Mouse (Mus musculus) forebrain, embryonic 12.5 days (tissue): ENCODE data around the gene Cmip. TPM values are rescaled to one million over a fixed set of nuclear protein-coding genes. Genes with fewer than 3 reads are reported as not detected.

Source experiments
- ATAC-seq: fragments of 200-750 bp; cut with Nextera tagmentation; 2 replicates; pipeline ENCODE4 v1.8.0; 2017; ENCODE audit warnings: moderate TSS enrichment; ENCODE audit not compliant: low FRiP score
- H3K27ac ChIP-seq: fragments of 300-500 bp; sonication (generic); 2 replicates; pipeline ENCODE4 v1.5.1; 2016; ENCODE audit warnings: mild to moderate bottlenecking
- H3K27me3 ChIP-seq: fragments of 300-500 bp; sonication (generic); 2 replicates; pipeline ENCODE4 v1.6.1; 2016; ENCODE audit warnings: mild to moderate bottlenecking
- H3K36me3 ChIP-seq: fragments of 300-500 bp; sonication (generic); replicated peaks from 2 replicates; pipeline ENCODE4 v1.6.1; 2016; ENCODE audit warnings: mild to moderate bottlenecking
- H3K4me1 ChIP-seq: fragments of 300-500 bp; sonication (generic); 2 replicates; pipeline ENCODE4 v1.6.1; 2016
- H3K4me2 ChIP-seq: fragments of 300-500 bp; sonication (generic); 2 replicates; pipeline ENCODE4 v1.6.1; 2016; ENCODE audit warnings: mild to moderate bottlenecking, moderate library complexity
- H3K4me3 ChIP-seq: fragments of 300-500 bp; sonication (generic); replicated peaks from 2 replicates; pipeline ENCODE4 v1.5.1; 2016; ENCODE audit warnings: mild to moderate bottlenecking
- H3K9ac ChIP-seq: fragments of 300-500 bp; sonication (generic); 2 replicates; pipeline ENCODE4 v1.6.1; 2016; ENCODE audit warnings: mild to moderate bottlenecking
- H3K9me3 ChIP-seq: fragments of 300-500 bp; sonication (generic); 2 replicates; pipeline ENCODE4 v1.6.1; 2016
- WGBS: fragments of 180-500 bp; shearing (Covaris S2); methylation state at CpG from one replicate; pipeline ENCODE4 v1.1.7; 2016; 5-methylcytosine and 5-hydroxymethylcytosine counted together
- polyA plus RNA-seq: library from polyadenylated mRNA; unstranded; fragments of >200 nt; fragmentation: Nextera tagmentation; extraction: Ambion mirVana; gene quantifications from 2 replicates; pipeline ENCODE4 v1.2.1, GENCODE M21; 2016

The Cmip gene
- polyA plus RNA-seq, 1 experiment from 2014 or later, result 30.5 TPM

- no peak overlapping the region for H3K27ac ChIP-seq
- H3K36me3 ChIP-seq, result peaks cover 86% of the 10 kb centered on the region
- 92% methylated on average over 14 of the region's 14 CpGs for WGBS
These were observed 197.8 kb downstream of the Cmip start for GRCm38 (mm10) chr8:117454516-117455116.

GRCm38 (mm10) chr8:117455701-117456100, 198.8 kb downstream of the Cmip start:
- WGBS, result 91% methylated on average over 6 of the region's 6 CpGs
- ATAC-seq, result no peak
- H3K36me3 ChIP-seq, result peaks cover 75% of the 10 kb centered on the region

More at GRCm38 (mm10) chr8:117454516-117455116, 197.8 kb downstream of the Cmip start:
- H3K4me2 ChIP-seq, result no peak overlapping the region
- H3K9me3 ChIP-seq, result no peaks in the 10 kb centered on the region
- no peaks in the 10 kb centered on the region for H3K27me3 ChIP-seq
- ATAC-seq, result no peak
- no peak overlapping the region for H3K4me3 ChIP-seq
- H3K4me1 ChIP-seq, result peaks cover 7% of the 10 kb centered on the region; the same call in 1 of the 2 replicates
- no peak overlapping the region for H3K9ac ChIP-seq

GRCm38 (mm10) chr8:117458440-117458839, 201.6 kb downstream of the Cmip start:
- 72% methylated on average over 5 of the region's 5 CpGs for WGBS
- H3K4me1 ChIP-seq, result peaks cover 7% of the 10 kb centered on the region; the same call in 1 of the 2 replicates
- H3K9ac ChIP-seq, result no peak overlapping the region
- peaks cover 51% of the 10 kb centered on the region for H3K36me3 ChIP-seq
- no peak overlapping the region for H3K4me2 ChIP-seq
- H3K27me3 ChIP-seq, result no peaks in the 10 kb centered on the region
- H3K4me3 ChIP-seq, result no peak overlapping the region
- ATAC-seq, result no peak
- no peaks in the 10 kb centered on the region for H3K9me3 ChIP-seq
- H3K27ac ChIP-seq, result no peak overlapping the region

More at GRCm38 (mm10) chr8:117455701-117456100, 198.8 kb downstream of the Cmip start:
- no peak overlapping the region for H3K9ac ChIP-seq
- no peaks in the 10 kb centered on the region for H3K9me3 ChIP-seq
- H3K27ac ChIP-seq, result no peak overlapping the region
- H3K4me3 ChIP-seq, result no peak overlapping the region
- no peak overlapping the region for H3K4me2 ChIP-seq
- H3K27me3 ChIP-seq, result no peaks in the 10 kb centered on the region
- H3K4me1 ChIP-seq, result peaks cover 9% of the 10 kb centered on the region; the same call in 1 of the 2 replicates

- Histone ChIP-seq H3K27ac (0 out of 2 replicates have a peak overlapping the region, but pooled peaks have one; percentile 19), H3K9me3 (no peaks in the 10 kb centered on the region), H3K4me1 (peaks cover 4% of the 10 kb centered on the region), H3K27me3 (no peaks in the 10 kb centered on the region), H3K4me2 (no peak overlapping the region), H3K9ac (no peak overlapping the region), H3K36me3 (peaks cover 7% of the 10 kb centered on the region), H3K4me3 (no peak overlapping the region)
- no peak for ATAC-seq
- 71% methylated on average over 11 of the region's 11 CpGs for WGBS
These were observed 205.9 kb downstream of the Cmip start for GRCm38 (mm10) chr8:117462701-117463284.

- ATAC-seq, result no peak
- Histone ChIP-seq H3K27me3 (no peaks in the 10 kb centered on the region), H3K9me3 (no peaks in the 10 kb centered on the region), H3K36me3 (no peaks in the 10 kb centered on the region), H3K4me2 (no peak overlapping the region), H3K9ac (no peak overlapping the region), H3K4me3 (no peak overlapping the region), H3K4me1 (peaks cover 4% of the 10 kb centered on the region), H3K27ac (no peak overlapping the region)
- 96% methylated on average over 6 of the region's 6 CpGs for WGBS
These were observed 207.7 kb downstream of the Cmip start for GRCm38 (mm10) chr8:117464525-117464924.

- no peak overlapping the region for H3K4me3 ChIP-seq
- H3K27ac ChIP-seq, result 0 out of 2 replicates have a peak overlapping the region, but pooled peaks have one; percentile 9
- H3K4me2 ChIP-seq, result no peak overlapping the region
- WGBS, result 49% methylated on average over 5 of the region's 5 CpGs
- no peaks in the 10 kb centered on the region for H3K27me3 ChIP-seq
- peaks cover 9% of the 10 kb centered on the region for H3K4me1 ChIP-seq
- ATAC-seq, result peak; percentile 64; the same call in 1 of the 2 replicates
- H3K9ac ChIP-seq, result no peak overlapping the region
- no peaks in the 10 kb centered on the region for H3K9me3 ChIP-seq
- H3K36me3 ChIP-seq, result no peaks in the 10 kb centered on the region
These were observed 208.4 kb downstream of the Cmip start for GRCm38 (mm10) chr8:117465250-117465649.

GRCm38 (mm10) chr8:117467466-117467865, 210.6 kb downstream of the Cmip start:
- ATAC-seq, result no peak
- WGBS, result 88% methylated on average over 10 of the region's 10 CpGs
- Histone ChIP-seq H3K9ac (no peak overlapping the region), H3K4me2 (no peak overlapping the region), H3K4me3 (no peak overlapping the region), H3K27me3 (no peaks in the 10 kb centered on the region), H3K36me3 (no peaks in the 10 kb centered on the region), H3K4me1 (peaks cover 18% of the 10 kb centered on the region), H3K9me3 (no peaks in the 10 kb centered on the region), H3K27ac (no peak overlapping the region)

GRCm38 (mm10) chr8:117469431-117470341, 212.8 kb downstream of the Cmip start:
- H3K4me3 ChIP-seq, result peak overlapping the region; percentile 23
- peak overlapping the region; percentile 65 for H3K27ac ChIP-seq
- peak overlapping the region; percentile 47 for H3K4me2 ChIP-seq
- peak overlapping the region; percentile 46; the same call in 1 of the 2 replicates for H3K9ac ChIP-seq
- H3K36me3 ChIP-seq, result no peaks in the 10 kb centered on the region
- H3K4me1 ChIP-seq, result peaks cover 18% of the 10 kb centered on the region
- 28% methylated on average over 16 of the region's 16 CpGs for WGBS
- peak; percentile 47 for ATAC-seq
- no peaks in the 10 kb centered on the region for H3K27me3 ChIP-seq
- no peaks in the 10 kb centered on the region for H3K9me3 ChIP-seq

GRCm38 (mm10) chr8:117470342-117470781, 213.5 kb downstream of the Cmip start:
- peak overlapping the region; percentile 46 for H3K9ac ChIP-seq
- 4% methylated on average over 11 of the region's 14 CpGs for WGBS
- no peaks in the 10 kb centered on the region for H3K27me3 ChIP-seq
- peaks cover 18% of the 10 kb centered on the region for H3K4me1 ChIP-seq
- peak; percentile 93 for ATAC-seq
- H3K4me3 ChIP-seq, result peak overlapping the region; percentile 23
- peak overlapping the region; percentile 47 for H3K4me2 ChIP-seq
- H3K9me3 ChIP-seq, result no peaks in the 10 kb centered on the region
- no peaks in the 10 kb centered on the region for H3K36me3 ChIP-seq
- peak overlapping the region; percentile 65 for H3K27ac ChIP-seq

GRCm38 (mm10) chr8:117471174-117471573, 214.3 kb downstream of the Cmip start:
- Histone ChIP-seq H3K9ac (no peak overlapping the region), H3K4me1 (peaks cover 18% of the 10 kb centered on the region), H3K27ac (peak overlapping the region; percentile 65; the same call in 1 of the 2 replicates), H3K27me3 (no peaks in the 10 kb centered on the region), H3K36me3 (no peaks in the 10 kb centered on the region), H3K4me2 (no peak overlapping the region), H3K9me3 (no peaks in the 10 kb centered on the region), H3K4me3 (no peak overlapping the region)
- 18% methylated on average over 3 of the region's 3 CpGs for WGBS
- peak; percentile 36 for ATAC-seq

GRCm38 (mm10) chr8:117471655-117472054, 214.8 kb downstream of the Cmip start:
- Histone ChIP-seq H3K9ac (no peak overlapping the region), H3K9me3 (no peaks in the 10 kb centered on the region), H3K4me1 (peaks cover 18% of the 10 kb centered on the region), H3K27me3 (no peaks in the 10 kb centered on the region), H3K4me2 (no peak overlapping the region), H3K36me3 (no peaks in the 10 kb centered on the region), H3K4me3 (no peak overlapping the region), H3K27ac (no peak overlapping the region)
- no peak for ATAC-seq
- WGBS, result 78% methylated on average over 9 of the region's 9 CpGs

- Histone ChIP-seq H3K27me3 (no peaks in the 10 kb centered on the region), H3K36me3 (no peaks in the 10 kb centered on the region), H3K4me2 (no peak overlapping the region), H3K4me3 (no peak overlapping the region), H3K9me3 (no peaks in the 10 kb centered on the region), H3K27ac (no peak overlapping the region), H3K9ac (no peak overlapping the region), H3K4me1 (peaks cover 18% of the 10 kb centered on the region)
- no peak for ATAC-seq
- 94% methylated on average over 4 of the region's 4 CpGs for WGBS
These were observed 215.5 kb downstream of the Cmip start for GRCm38 (mm10) chr8:117472332-117472731.
